Mouse (Mus musculus) E14TG2a.4 (cell line): ENCODE results near the gene Dpep1.
A peak's percentile ranks its signal among the peaks of the same experiment; 100 is the strongest.

Experiments
- CTCF ChIP-seq: conservative IDR thresholded peaks from 2 replicates; pipeline ENCODE4 v1.5.1; 2014; ENCODE audit warnings: low read length
- NANOG ChIP-seq: IDR thresholded peaks from 2 replicates; pipeline ENCODE4 v1.6.1; 2014; ENCODE audit warnings: borderline replicate concordance, low read length, mixed read lengths
- POU5F1 ChIP-seq: IDR thresholded peaks from 2 replicates; pipeline ENCODE4 v1.6.1; 2014; ENCODE audit warnings: low read length, borderline replicate concordance

DNA sequence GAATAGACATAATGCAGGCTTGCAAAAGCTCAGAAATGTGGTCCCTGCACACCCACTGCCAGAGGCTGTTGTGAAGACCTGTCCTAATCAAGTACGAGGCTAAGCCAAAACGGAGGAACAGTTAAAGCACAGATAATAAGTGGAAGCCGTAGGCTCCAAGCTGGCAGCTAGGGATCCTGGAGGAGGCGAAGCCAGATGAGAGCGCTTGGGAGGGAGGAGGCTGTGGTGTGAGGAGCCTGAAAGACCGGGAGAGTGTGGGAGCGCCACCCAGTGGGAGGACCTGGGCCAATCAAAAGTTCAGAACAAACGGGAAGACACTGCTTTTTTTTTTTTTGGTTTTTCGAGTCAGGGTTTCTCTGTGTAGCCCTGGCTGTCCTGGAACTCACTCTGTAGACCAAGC lies 4.6 kb downstream of the Dpep1 start:
- TF ChIP-seq CTCF, result peak; percentile 27; the same call in 1 of the 2 replicates
- no peak for TF ChIP-seq POU5F1
- TF ChIP-seq NANOG, result no peak
